Comparison of ENCODE assay signal across 10 mouse cellular contexts in the genomic region with DNA sequence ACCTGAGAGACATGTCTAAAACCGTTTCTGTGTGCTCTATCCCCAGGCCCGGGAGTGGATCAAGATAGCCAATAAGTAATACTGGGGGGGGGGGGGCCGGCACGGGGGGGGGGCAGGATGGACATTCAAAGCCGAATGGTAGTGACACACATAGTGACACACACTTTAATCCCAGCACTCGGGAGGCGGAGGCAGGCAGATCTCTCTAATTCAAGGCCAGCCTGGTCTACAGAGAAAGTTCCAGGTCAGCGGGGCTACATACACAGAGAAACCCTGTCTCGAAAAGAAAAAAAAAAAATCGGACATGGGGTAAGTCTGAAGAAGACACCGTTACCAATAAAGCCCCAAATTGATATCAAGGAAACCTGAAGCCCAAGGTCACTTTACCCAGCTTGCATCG. TPM values are rescaled to one million over a fixed set of nuclear protein-coding genes. Genes with fewer than 3 reads are reported as not detected.
DNase-seq lines count a peak whose midpoint lies in the region; ATAC-seq and TF ChIP-seq lines count a peak whose summit lies in the region.
"Had no signal": no experiment of that assay in that cellular context is flagged by ENCODE, and none has a peak within 500 bp of the region (broad histone marks: within the 10 kb centered on the region; RNA-seq: fewer than 3 reads in every experiment).

No protein-coding gene starts in this region.

- H3K4me2 ChIP-seq in heart, embryonic 14.5 days (ENCODE audit: low read length) = peak overlapping the region; percentile 78; the same call in 1 of the 2 replicates
- no peak overlapping the region for H3K4me2 ChIP-seq in midbrain, postnatal 0 days (ENCODE audit: low read depth, low read length, poor library complexity, severe bottlenecking)
- H3K4me2 ChIP-seq in hindbrain, embryonic 16.5 days (ENCODE audit: low read length) = peak overlapping the region; percentile 91; the same call in 1 of the 2 replicates
- H3K4me2 ChIP-seq in neural tube, embryonic 13.5 days = peak overlapping the region; percentile 81

- H3K9ac ChIP-seq in heart, embryonic 14.5 days (ENCODE audit: low read length) = no peak overlapping the region
- H3K9ac ChIP-seq in midbrain, postnatal 0 days (replicated peaks; ENCODE audit: low read length, poor library complexity, severe bottlenecking) = no peak overlapping the region
- no peak overlapping the region for H3K9ac ChIP-seq in hindbrain, embryonic 16.5 days (ENCODE audit: low read depth, low read length)
- H3K9ac ChIP-seq in neural tube, embryonic 13.5 days = no peak overlapping the region

- no peaks in the 10 kb centered on the region for H3K36me3 ChIP-seq in heart, embryonic 14.5 days (ENCODE audit: control insufficient read depth, insufficient read depth, low read length)
- no peaks in the 10 kb centered on the region for H3K36me3 ChIP-seq in midbrain, embryonic 10.5 days
- peaks cover 9% of the 10 kb centered on the region for H3K36me3 ChIP-seq in midbrain, postnatal 0 days (ENCODE audit: insufficient read depth, low read length)
- peaks cover 7% of the 10 kb centered on the region for H3K36me3 ChIP-seq in hindbrain, embryonic 16.5 days (ENCODE audit: control insufficient read depth, insufficient read depth, low read length)
- peaks cover 11% of the 10 kb centered on the region; the same call in 1 of the 2 replicates for H3K36me3 ChIP-seq in neural tube, embryonic 13.5 days

- 64% methylated on average over 12 of the region's 12 CpGs for WGBS in heart, embryonic 14.5 days
- WGBS in midbrain, embryonic 10.5 days = 67% methylated on average over 12 of the region's 12 CpGs
- 65% methylated on average over 12 of the region's 12 CpGs for WGBS in midbrain, postnatal 0 days
- 60% methylated on average over 12 of the region's 12 CpGs for WGBS in hindbrain, embryonic 16.5 days
- WGBS in neural tube, embryonic 13.5 days = 59% methylated on average over 12 of the region's 12 CpGs

- peaks cover 0 to 7% of the 10 kb centered on the region in 2 experiments; a peak in 1 of 4 replicates for H3K4me1 ChIP-seq in heart, embryonic 14.5 days (ENCODE audit: control insufficient read depth in 2 of 2, insufficient read depth in 2 of 2, low read length in 2 of 2)
- peaks cover 26% of the 10 kb centered on the region for H3K4me1 ChIP-seq in midbrain, embryonic 10.5 days
- H3K4me1 ChIP-seq in midbrain, postnatal 0 days (ENCODE audit: insufficient read depth, low read length) = peaks cover 8% of the 10 kb centered on the region; the same call in 1 of the 2 replicates
- peaks cover 12% of the 10 kb centered on the region for H3K4me1 ChIP-seq in hindbrain, embryonic 16.5 days (ENCODE audit: control insufficient read depth, insufficient read depth, low read depth, low read length)
- peaks cover 18% of the 10 kb centered on the region for H3K4me1 ChIP-seq in neural tube, embryonic 13.5 days (replicated peaks)

- TF ChIP-seq CTCF in midbrain, postnatal 0 days (IDR thresholded peaks at IDR 0.05) = no peak

- H3K4me3 ChIP-seq in heart, embryonic 14.5 days (ENCODE audit: control insufficient read depth in 1 of 2, insufficient read depth in 1 of 2, low read depth in 1 of 2, low read length in 2 of 2) = no peak overlapping the region
- peak overlapping the region; percentile 80 for H3K4me3 ChIP-seq in midbrain, embryonic 10.5 days
- no peak overlapping the region for H3K4me3 ChIP-seq in midbrain, postnatal 0 days (ENCODE audit: low read depth, low read length)
- no peak overlapping the region for H3K4me3 ChIP-seq in hindbrain, embryonic 16.5 days (ENCODE audit: low read length)
- H3K4me3 ChIP-seq in neural tube, embryonic 13.5 days = no peak overlapping the region

- peaks cover 34% of the 10 kb centered on the region for H3K27me3 ChIP-seq in heart, embryonic 14.5 days (ENCODE audit: control insufficient read depth, insufficient read depth, low read length)
- peaks cover 65% of the 10 kb centered on the region for H3K27me3 ChIP-seq in midbrain, embryonic 10.5 days (ENCODE audit: low read depth, poor library complexity, severe bottlenecking)
- H3K27me3 ChIP-seq in midbrain, postnatal 0 days (ENCODE audit: insufficient read depth, low read length) = no peaks in the 10 kb centered on the region
- H3K27me3 ChIP-seq in hindbrain, embryonic 16.5 days (replicated peaks; ENCODE audit: control insufficient read depth, insufficient read depth, low read length) = no peaks in the 10 kb centered on the region; the same call in 1 of the 2 replicates
- peaks cover 13% of the 10 kb centered on the region for H3K27me3 ChIP-seq in neural tube, embryonic 13.5 days

- no peak for DNase-seq in heart, adult 18-20 months
- no peak for DNase-seq in midbrain, embryonic 10.5 days (ENCODE audit: low spot score)
- no peak for DNase-seq in midbrain, postnatal 0 days (ENCODE audit: low spot score)
- no peak for DNase-seq in right cerebral cortex, adult 18-20 months
- DNase-seq in urinary bladder, adult 18-20 months (ENCODE audit: low spot score in 2 of 2) = no peak

- no peaks in the 10 kb centered on the region for H3K9me3 ChIP-seq in heart, embryonic 14.5 days (ENCODE audit: control insufficient read depth, low read length)
- no peaks in the 10 kb centered on the region for H3K9me3 ChIP-seq in midbrain, embryonic 10.5 days (replicated peaks)
- no peaks in the 10 kb centered on the region for H3K9me3 ChIP-seq in midbrain, postnatal 0 days (ENCODE audit: low read length)
- H3K9me3 ChIP-seq in hindbrain, embryonic 16.5 days (ENCODE audit: control insufficient read depth, low read length) = no peaks in the 10 kb centered on the region
- H3K9me3 ChIP-seq in neural tube, embryonic 13.5 days = no peaks in the 10 kb centered on the region

- ATAC-seq in heart, embryonic 14.5 days (ENCODE audit: insufficient number of reproducible peaks, insufficient read depth, low FRiP score, low read depth) = no peak
- ATAC-seq in midbrain, postnatal 0 days (ENCODE audit: low FRiP score) = no peak
- no peak for ATAC-seq in hindbrain, embryonic 16.5 days
- ATAC-seq in neural tube, embryonic 13.5 days (ENCODE audit: low read depth) = no peak

- no peak overlapping the region for H3K27ac ChIP-seq in heart, embryonic 14.5 days (replicated peaks in 1 of 2; ENCODE audit: control insufficient read depth in 1 of 2, insufficient read depth in 1 of 2, low read depth in 2 of 2, low read length in 2 of 2)
- H3K27ac ChIP-seq in midbrain, embryonic 10.5 days (replicated peaks) = no peak overlapping the region
- H3K27ac ChIP-seq in midbrain, postnatal 0 days (ENCODE audit: low read depth, low read length) = no peak overlapping the region
- no peak overlapping the region for H3K27ac ChIP-seq in hindbrain, embryonic 16.5 days (ENCODE audit: low read depth, low read length)
- H3K27ac ChIP-seq in neural tube, embryonic 13.5 days (replicated peaks) = no peak overlapping the region

RNA-seq across cellular contexts. Expression of gene Dcxr, which starts 0.5 kb away (rescaled TPM):
- 7.7 and 11.9 TPM in 2 replicates for polyA plus RNA-seq in heart, embryonic 14.5 days (2014; fragmentation: Nextera tagmentation; extraction: Ambion mirVana)
- 10 to 100 TPM; 16.6 to 16.7 TPM for total RNA-seq in heart, adult 18-20 months (2021)
- polyA plus RNA-seq in midbrain, embryonic 10.5 days (2016; fragmentation: Nextera tagmentation; extraction: Ambion mirVana) = 13.0 and 13.7 TPM in 2 replicates
- total RNA-seq in midbrain, postnatal 0 days (2014; rRNA removed) = 6.9 and 11.2 TPM in 2 replicates
- 9.9 and 12.3 TPM in 2 replicates for polyA plus RNA-seq in midbrain, postnatal 0 days (2015; fragmentation: Nextera tagmentation; extraction: Ambion mirVana)
- polyA plus RNA-seq in hindbrain, embryonic 16.5 days (2015; fragmentation: Nextera tagmentation; extraction: Ambion mirVana) = 11.1 and 12.7 TPM in 2 replicates
- 10.6 and 13.0 TPM in 2 replicates for polyA plus RNA-seq in neural tube, embryonic 13.5 days (2015; fragmentation: Nextera tagmentation; extraction: Ambion mirVana)

RNA-seq across cellular contexts. Expression of gene Cbr2, which starts 4.3 kb away (rescaled TPM):
- polyA plus RNA-seq in heart, embryonic 14.5 days (2014; fragmentation: Nextera tagmentation; extraction: Ambion mirVana) = 1.7 and 4.7 TPM in 2 replicates
- 10 to 100 TPM; 20.9 to 82.2 TPM for total RNA-seq in heart, adult 18-20 months (2021)
- 0.59 and 1.3 TPM in 2 replicates for polyA plus RNA-seq in midbrain, embryonic 10.5 days (2016; fragmentation: Nextera tagmentation; extraction: Ambion mirVana)
- total RNA-seq in midbrain, postnatal 0 days (2014; rRNA removed) = 3.6 and 5.2 TPM in 2 replicates
- 4.0 and 4.4 TPM in 2 replicates for polyA plus RNA-seq in midbrain, postnatal 0 days (2015; fragmentation: Nextera tagmentation; extraction: Ambion mirVana)
- 1.3 and 2.0 TPM in 2 replicates for polyA plus RNA-seq in hindbrain, embryonic 16.5 days (2015; fragmentation: Nextera tagmentation; extraction: Ambion mirVana)
- polyA plus RNA-seq in neural tube, embryonic 13.5 days (2015; fragmentation: Nextera tagmentation; extraction: Ambion mirVana) = 0.99 and 1.2 TPM in 2 replicates
- total RNA-seq: monocyte, adult 5-6 weeks had no signal
- polyA plus RNA-seq: activated CD4-positive, CD25-positive, alpha-beta regulatory T cell, adult 4 months had no signal

RNA-seq across cellular contexts. Expression of gene Rac3, which starts 6.3 kb away (rescaled TPM):
- 0.69 and 1.9 TPM in 2 replicates for polyA plus RNA-seq in heart, embryonic 14.5 days (2014; fragmentation: Nextera tagmentation; extraction: Ambion mirVana)
- total RNA-seq in heart, adult 18-20 months (2021) = 1 to 10 TPM; 1.1 to 1.3 TPM
- polyA plus RNA-seq in midbrain, embryonic 10.5 days (2016; fragmentation: Nextera tagmentation; extraction: Ambion mirVana) = 32.4 and 41.9 TPM in 2 replicates
- 766 and 788 TPM in 2 replicates for total RNA-seq in midbrain, postnatal 0 days (2014; rRNA removed)
- 808 and 853 TPM in 2 replicates for polyA plus RNA-seq in midbrain, postnatal 0 days (2015; fragmentation: Nextera tagmentation; extraction: Ambion mirVana)
- polyA plus RNA-seq in hindbrain, embryonic 16.5 days (2015; fragmentation: Nextera tagmentation; extraction: Ambion mirVana) = 624 and 705 TPM in 2 replicates
- polyA plus RNA-seq in neural tube, embryonic 13.5 days (2015; fragmentation: Nextera tagmentation; extraction: Ambion mirVana) = 235 and 267 TPM in 2 replicates
- polyA plus RNA-seq: activated CD4-positive, CD25-positive, alpha-beta regulatory T cell, adult 4 months had no signal

RNA-seq across cellular contexts. Expression of gene Lrrc45, which starts 13.8 kb away (rescaled TPM):
- 16.9 and 23.7 TPM in 2 replicates for polyA plus RNA-seq in heart, embryonic 14.5 days (2014; fragmentation: Nextera tagmentation; extraction: Ambion mirVana)
- total RNA-seq in heart, adult 18-20 months (2021) = 1 to 10 TPM; 3.8 to 4.3 TPM
- polyA plus RNA-seq in midbrain, embryonic 10.5 days (2016; fragmentation: Nextera tagmentation; extraction: Ambion mirVana) = 57.0 and 57.7 TPM in 2 replicates
- total RNA-seq in midbrain, postnatal 0 days (2014; rRNA removed) = 44.8 and 47.8 TPM in 2 replicates
- 46.8 and 51.0 TPM in 2 replicates for polyA plus RNA-seq in midbrain, postnatal 0 days (2015; fragmentation: Nextera tagmentation; extraction: Ambion mirVana)
- polyA plus RNA-seq in hindbrain, embryonic 16.5 days (2015; fragmentation: Nextera tagmentation; extraction: Ambion mirVana) = 73.4 and 77.8 TPM in 2 replicates
- 64.4 and 66.0 TPM in 2 replicates for polyA plus RNA-seq in neural tube, embryonic 13.5 days (2015; fragmentation: Nextera tagmentation; extraction: Ambion mirVana)

RNA-seq across cellular contexts. Expression of gene Cenpx, which starts 14.0 kb away (rescaled TPM):
- 109 and 135 TPM in 2 replicates for polyA plus RNA-seq in heart, embryonic 14.5 days (2014; fragmentation: Nextera tagmentation; extraction: Ambion mirVana)
- total RNA-seq in heart, adult 18-20 months (2021) = 10 to 100 TPM; 32.5 to 34.2 TPM
- polyA plus RNA-seq in midbrain, embryonic 10.5 days (2016; fragmentation: Nextera tagmentation; extraction: Ambion mirVana) = 132 and 133 TPM in 2 replicates
- total RNA-seq in midbrain, postnatal 0 days (2014; rRNA removed) = 70.8 and 76.0 TPM in 2 replicates
- polyA plus RNA-seq in midbrain, postnatal 0 days (2015; fragmentation: Nextera tagmentation; extraction: Ambion mirVana) = 94.5 and 94.6 TPM in 2 replicates
- polyA plus RNA-seq in hindbrain, embryonic 16.5 days (2015; fragmentation: Nextera tagmentation; extraction: Ambion mirVana) = 106 and 107 TPM in 2 replicates
- polyA plus RNA-seq in neural tube, embryonic 13.5 days (2015; fragmentation: Nextera tagmentation; extraction: Ambion mirVana) = 91.2 and 101 TPM in 2 replicates

Comparison
In these comparisons a context has a peak if more than half of its experiments do, and no peak if none do; other contexts are left out.
1. RNA of gene Rac3, which starts 6.3 kb away (polyA plus RNA-seq): 808 to 853 TPM in midbrain, postnatal 0 days, 624 to 705 TPM in hindbrain, embryonic 16.5 days, 235 to 267 TPM in neural tube, embryonic 13.5 days and 32.4 to 41.9 TPM in midbrain, embryonic 10.5 days; 0.69 to 1.9 TPM in heart, embryonic 14.5 days; every median in the first group is over 10 times any median in the second.